Mouse (Mus musculus): ENCODE measurements around the gene Dus1l.

GRCm38 (mm10) chr11:120798244-120798643, 2.0 kb upstream of the Dus1l start:
- TF ChIP-seq POLR2A (IDR thresholded peaks at IDR 0.05; ENCODE audit: low read depth, low read length) (no peak), KAT2A (IDR thresholded peaks at IDR 0.05; ENCODE audit: insufficient replicate concordance, low read length) (no peak), CTCF (conservative IDR thresholded peaks at IDR 0.05 in 1 of 2, IDR thresholded peaks at IDR 0.05 in 1 of 2; ENCODE audit: low read depth in 2 of 2, low read length in 2 of 2) (no peak), UBTF (IDR thresholded peaks at IDR 0.05; ENCODE audit: low read depth, low read length) (no peak)
